Mouse (Mus musculus): ENCODE measurements around the gene Tspan18.
A peak's percentile ranks its signal among the peaks of the same experiment; 100 is the strongest.

Gene Tspan18

DNA sequence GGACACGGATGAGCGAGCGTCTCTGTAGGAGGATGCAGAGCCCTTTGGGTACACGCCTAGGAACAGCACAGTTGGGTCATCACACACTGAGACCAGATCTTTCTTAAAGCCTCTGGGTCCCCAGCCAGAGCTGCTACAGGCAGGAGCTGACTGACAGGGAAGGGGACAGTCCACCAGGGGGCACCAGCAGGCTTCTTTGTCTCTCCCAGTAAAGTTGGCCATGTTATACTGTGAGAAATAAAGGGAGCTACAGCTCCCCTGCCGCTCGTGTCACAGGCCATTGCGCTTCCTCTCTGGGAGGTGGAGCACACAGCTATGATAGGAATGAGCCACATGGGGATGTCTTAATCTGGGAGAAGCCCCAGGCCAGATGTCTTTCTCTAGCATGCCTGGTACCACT is 117.3 kb downstream of the Tspan18 start:
- DNase-seq (ENCODE audit: low spot score), result peak; percentile 55

- no peak for DNase-seq (ENCODE audit: low spot score)
These were observed 118.5 kb downstream of the Tspan18 start for GRCm38 (mm10) chr2:93215790-93216189.

GRCm38 (mm10) chr2:93214192-93214591 is 120.1 kb downstream of the Tspan18 start:
- no peak for DNase-seq (ENCODE audit: low spot score)

GRCm38 (mm10) chr2:93212865-93213264 is 121.4 kb downstream of the Tspan18 start:
- no peak for DNase-seq (ENCODE audit: low spot score)

DNA sequence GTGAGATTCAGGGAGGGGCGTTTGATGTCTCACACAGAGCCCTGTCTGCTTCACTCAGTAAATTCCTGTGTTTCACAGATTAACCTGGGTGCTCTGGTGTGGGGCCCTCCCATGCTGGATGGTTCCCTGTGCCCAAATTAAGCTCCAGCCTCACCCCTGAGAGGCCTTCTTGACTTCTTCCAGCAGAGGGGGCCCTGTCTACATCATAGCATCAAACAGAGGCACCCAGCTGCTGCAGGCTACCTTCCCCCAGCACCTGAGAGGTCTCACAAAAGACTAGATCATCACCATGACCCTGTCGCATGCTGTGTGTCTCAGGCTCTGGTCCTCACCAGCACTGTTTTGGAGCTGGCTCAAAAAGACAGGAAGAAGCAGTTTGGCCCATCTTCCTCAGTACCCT is 121.9 kb downstream of the Tspan18 start:
- no peak for DNase-seq (ENCODE audit: low spot score)

GRCm38 (mm10) chr2:93206126-93206525 is 128.2 kb downstream of the Tspan18 start:
- DNase-seq (ENCODE audit: low spot score), result no peak

DNA sequence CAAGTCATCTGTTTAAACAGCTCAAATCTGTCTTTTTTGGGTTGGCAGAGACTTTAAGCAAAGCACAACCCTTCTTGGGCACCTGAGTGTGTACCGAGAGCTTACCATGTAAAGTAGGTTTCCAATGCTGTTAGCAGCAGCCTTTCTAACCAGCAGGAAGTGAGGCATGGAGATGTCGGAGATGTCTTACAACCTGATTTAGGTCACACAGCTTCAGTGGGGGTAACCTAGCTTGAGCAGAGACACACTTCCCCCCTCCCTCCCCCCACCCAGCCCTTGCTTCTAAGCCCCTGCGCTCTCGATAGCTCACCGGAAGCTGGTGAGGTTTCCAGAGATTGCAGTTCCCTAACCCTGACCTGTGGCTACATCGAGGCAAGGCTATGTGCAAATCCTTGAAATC is 129.7 kb downstream of the Tspan18 start:
- DNase-seq (ENCODE audit: low spot score), result no peak

- no peak for DNase-seq (ENCODE audit: low spot score)
These were observed 130.6 kb downstream of the Tspan18 start for GRCm38 (mm10) chr2:93203682-93204081.

DNA sequence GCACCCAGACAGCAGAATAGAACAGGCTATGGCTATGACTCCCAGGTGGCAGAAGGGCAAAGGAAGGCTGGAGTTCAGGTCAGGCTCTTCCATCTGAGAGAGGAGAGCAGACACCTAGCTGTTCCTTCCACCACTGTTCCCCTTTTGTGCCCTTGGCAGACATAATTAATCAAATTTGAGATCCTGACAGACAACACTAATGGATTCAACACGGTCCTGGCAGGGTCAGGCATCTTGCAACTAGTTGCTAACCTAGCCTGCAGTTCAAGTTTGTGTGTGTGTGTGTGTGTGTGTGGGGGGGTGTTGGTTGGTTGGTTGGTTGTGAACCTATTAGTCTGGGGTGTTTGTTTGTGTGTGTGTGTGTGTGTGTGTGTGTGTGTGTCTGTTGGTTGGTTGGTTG is 131.5 kb downstream of the Tspan18 start:
- DNase-seq (ENCODE audit: low spot score), result no peak

DNA sequence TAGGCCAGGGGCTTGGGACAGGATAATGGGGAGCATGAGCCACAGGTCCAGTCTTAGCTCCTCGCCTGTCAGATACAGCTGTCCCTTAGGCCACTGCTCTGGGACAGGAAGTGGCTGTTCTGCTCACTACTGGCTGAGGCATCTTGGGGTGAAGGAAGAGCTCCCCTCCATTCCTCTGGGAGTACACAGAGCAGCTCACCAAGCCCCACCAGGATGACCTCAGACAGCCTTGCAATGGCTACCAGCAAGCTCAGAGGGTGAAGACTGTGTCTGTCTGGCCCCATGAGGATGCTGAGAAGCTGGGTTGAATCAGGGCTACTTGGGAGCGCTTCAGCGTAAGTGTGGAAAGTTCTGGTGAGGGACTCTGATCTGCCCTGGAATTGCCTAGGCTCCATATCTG is 132.3 kb downstream of the Tspan18 start:
- no peak for DNase-seq (ENCODE audit: low spot score)

DNA sequence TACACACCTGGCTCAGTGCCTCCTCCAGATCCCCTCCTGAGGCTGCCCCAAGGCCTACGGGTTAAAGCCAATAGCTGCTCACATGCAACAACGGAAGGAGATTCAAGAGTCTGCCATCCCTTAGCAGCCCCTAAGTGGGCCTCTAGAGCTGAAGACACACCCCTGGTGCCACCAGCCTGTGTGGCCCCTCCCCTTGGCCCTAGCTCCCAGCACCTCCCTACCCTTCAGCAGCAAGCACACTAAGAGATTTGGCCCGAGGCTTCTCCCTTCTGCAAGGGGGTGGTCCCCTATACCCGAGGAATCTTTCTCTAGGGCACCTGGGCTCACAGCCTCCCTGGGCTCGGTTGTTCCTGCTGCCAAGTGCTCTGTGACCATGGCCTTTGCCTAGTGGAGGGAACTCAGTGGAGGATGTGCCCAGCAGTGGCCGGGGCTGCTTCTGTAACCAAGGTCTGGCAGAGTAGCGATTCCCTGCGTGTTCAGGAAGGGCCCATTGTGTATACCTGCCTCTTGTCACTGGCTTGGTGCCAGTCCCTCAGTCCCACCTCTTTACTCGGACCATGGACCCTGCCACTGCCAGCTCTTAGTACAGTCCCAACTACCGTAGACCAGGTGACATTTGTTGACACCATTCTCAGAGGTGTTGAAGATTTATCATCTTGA is 133.5 kb downstream of the Tspan18 start:
- DNase-seq (ENCODE audit: low spot score), result no peak

DNA sequence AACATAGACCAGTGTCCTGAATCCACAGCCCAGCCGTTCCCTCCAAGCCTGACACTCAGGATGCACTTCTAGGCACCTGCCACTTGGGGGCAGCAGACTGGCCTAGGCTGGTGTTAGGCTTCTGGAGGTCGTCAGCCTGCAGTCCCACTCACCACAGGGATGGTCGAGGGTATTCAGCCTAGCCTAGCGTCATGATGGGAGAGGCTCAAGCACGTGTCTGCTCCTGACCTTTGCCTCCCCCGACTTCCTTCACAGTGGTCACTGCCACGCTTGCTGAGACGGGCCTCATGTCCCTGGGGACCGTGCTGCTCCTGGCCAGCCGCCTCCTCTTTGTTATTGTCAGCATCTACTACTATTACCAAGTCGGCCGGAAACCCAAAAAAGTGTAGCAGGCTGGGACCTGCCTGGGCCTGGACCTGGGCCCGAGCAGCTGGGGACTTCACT is 134.8 kb downstream of the Tspan18 start:
- peak; percentile 51 for DNase-seq (ENCODE audit: low spot score)

- DNase-seq (ENCODE audit: low spot score), result peak; percentile 81
These were observed 135.5 kb downstream of the Tspan18 start for GRCm38 (mm10) chr2:93198846-93199245.

GRCm38 (mm10) chr2:93193806-93194205 is 140.5 kb downstream of the Tspan18 start:
- DNase-seq (ENCODE audit: low spot score), result no peak

- DNase-seq (ENCODE audit: low spot score), result no peak
These were observed 141.6 kb downstream of the Tspan18 start for GRCm38 (mm10) chr2:93192671-93193080.

DNA sequence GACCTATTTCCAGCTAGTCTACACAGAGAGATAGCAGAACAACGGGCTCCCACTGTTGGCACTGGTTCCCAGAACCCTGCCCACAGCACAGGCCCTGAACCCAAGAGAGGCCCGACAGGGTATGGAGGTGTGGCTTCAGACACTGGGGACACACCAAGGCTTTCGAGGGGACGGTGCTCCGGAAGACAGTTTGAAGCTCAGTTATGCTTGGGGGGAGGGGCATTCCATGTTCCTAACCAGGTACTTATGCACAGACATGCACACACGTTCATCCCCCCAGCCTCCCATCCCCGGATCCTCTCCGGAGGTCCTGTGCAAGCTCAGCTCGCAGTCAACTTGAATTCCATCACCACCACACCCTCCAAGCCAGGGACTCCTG is 142.1 kb downstream of the Tspan18 start:
- DNase-seq (ENCODE audit: low spot score), result no peak

DNA sequence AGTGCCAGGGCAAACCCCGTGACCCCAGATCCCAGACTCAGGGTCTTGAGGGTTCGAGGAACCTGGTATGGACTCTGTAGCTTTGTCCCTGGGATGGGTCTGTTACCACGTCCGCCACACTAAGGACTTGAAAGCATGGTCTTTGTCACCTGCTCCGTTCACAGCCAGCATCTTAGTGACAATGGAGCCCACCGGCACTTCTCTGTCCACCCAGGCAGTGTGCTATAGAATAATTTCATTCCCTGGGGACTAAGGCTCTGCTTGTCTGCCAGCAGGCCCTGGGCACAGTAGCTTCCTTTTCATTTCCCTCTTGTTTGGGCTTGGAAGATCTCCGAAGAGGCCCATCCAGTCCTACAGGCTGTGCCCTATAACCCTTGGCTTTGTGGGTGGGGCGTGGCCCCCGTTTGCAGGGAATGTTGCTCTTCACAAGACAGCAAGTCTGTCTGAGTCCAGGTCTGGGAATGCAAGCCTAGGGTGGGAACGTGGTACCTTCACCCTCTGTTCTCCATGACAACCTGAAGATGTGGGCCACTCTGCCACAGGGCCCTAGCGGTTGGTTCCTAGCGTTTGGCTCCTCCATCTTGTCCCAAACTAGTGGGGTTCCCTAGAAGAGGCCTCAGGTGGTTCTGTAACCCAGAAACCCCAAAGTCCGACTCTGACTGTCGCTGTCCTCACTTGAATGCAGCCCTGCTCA is 142.7 kb downstream of the Tspan18 start:
- no peak for DNase-seq (ENCODE audit: low spot score)

- DNase-seq (ENCODE audit: low spot score), result no peak
These were observed 143.4 kb downstream of the Tspan18 start for GRCm38 (mm10) chr2:93190771-93191487.

DNA sequence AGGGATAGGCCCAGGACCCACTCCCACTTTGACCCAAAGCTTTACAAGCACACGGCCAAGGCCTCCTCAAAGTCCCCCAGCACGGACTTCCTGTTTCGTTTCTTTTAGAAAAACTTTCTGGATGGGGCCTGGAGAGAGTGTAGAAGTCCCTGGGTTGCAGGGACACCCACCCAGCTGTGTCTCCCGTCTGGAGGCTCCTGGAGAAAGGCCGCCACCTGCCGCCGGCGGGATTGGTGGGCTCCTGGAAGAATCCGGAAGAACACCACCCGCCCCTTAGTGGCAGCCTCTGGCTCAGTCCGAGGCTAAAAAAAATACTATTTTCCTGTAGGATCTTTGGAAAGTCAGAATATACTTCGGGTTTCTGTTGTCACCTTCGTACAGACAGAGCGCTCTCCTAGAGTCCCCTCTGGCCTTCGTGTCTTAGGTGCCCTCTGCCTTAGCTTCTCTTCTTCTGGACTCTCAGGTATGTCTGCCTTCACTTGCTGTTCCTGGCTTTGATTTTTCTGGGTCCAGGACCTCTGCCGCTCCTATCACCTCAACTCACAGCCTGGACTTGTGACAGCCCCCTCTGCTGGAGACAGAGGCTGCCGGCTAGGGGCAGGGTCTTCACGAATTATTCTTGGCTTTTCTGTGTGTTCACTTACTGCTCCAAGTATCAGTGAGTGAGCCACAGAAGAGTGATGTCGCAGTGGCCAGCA is 145.4 kb downstream of the Tspan18 start:
- DNase-seq (ENCODE audit: low spot score), result no peak

DNA sequence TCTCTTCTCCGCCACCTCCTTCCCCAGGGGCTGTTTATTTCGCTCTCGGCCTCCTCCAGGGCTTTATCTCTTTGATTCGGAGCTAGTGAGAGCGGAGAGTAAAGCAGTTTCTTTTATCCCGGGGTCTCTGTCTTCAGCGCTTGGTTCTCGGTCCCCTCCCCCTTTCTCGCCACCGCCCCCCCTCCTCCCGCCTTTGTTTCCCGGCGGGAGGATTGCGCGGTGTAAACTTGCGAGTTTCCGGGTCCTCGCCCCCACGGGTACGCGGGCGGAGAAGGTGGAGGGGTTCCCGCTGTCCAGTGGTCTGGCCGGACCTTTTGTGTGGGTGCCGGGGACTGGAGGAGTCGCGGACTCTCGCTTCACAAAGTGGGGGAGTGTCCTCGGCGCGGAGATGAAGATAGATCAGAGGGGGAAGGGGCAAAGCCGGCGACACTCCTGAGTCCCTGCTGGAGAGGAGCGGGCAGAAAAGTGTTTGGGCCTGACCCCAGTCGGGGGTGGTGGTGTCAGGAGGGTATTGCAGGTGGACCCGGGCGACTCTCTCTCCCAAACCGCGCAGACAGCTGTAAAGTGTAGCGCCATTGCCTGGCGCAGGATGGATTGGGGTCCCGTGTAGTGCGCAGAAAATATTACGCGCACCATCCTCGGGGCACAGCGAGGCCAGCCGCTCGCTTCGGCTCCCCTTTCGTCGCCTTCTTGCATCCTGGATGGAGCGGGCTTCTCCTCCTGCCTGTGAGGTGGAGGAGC is 146.1 kb downstream of the Tspan18 start:
- no peak for DNase-seq (ENCODE audit: low spot score)

DNA sequence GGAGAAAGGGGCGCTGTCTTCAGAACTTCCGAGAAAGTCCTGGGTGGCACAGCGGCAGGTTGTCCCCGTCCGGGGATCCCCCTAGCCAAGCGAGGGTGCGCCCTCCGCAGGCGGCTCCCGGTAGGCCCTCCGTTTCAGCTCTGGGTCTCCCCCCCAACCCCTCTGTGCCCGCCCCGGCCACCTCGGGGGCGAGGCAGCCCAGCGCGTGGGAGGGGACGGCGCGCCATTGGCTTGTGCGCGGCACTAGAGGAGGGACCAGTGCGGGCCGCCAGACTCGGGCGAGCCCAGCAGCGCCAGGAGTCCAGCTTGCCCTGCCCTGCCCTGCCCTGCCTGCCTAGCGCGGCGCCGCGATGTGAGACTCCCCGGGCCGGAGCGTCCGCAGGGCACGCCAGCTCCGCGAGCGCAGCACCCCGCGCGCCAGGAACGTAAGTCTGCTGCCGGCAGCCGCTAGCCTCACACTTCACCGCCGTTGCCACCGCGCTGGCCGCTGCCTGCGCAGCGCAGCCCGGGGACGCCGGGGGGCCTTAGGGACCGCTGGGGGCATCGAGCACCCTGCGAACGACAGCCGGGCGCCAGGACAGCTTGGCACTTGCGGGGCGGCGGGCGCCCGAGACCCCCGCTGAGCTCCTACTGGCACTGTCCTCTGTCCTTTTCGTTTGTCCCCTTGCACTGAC is 146.8 kb downstream of the Tspan18 start, which contains the start of gene Trp53i11:
Trp53i11 (plus strand) TSS at position 226 of the 674 bp plus-strand sequence.
- DNase-seq (ENCODE audit: low spot score), result peak; percentile 80
